7 mouse cellular contexts compared by ENCODE assay signal in genomic region chr5:136102099-136102820, GRCm38 (mm10). TPM values are rescaled to one million over a fixed set of nuclear protein-coding genes. Genes with fewer than 3 reads are reported as not detected.
DNase-seq lines count a peak whose midpoint lies in the region; ATAC-seq and TF ChIP-seq lines count a peak whose summit lies in the region.

No protein-coding gene starts in this region.

- ATAC-seq in limb, embryonic 14.5 days (ENCODE audit: low FRiP score, low read depth) = peak; percentile 83
- peak; percentile 93 for ATAC-seq in midbrain, embryonic 16.5 days

- DNase-seq in adrenal gland, postnatal 14 days = peak; percentile 83
- peak; percentile 93 for DNase-seq in embryo, embryonic 10 days (ENCODE audit: low spot score)
- DNase-seq in gastrocnemius, postnatal 25 days = peak; percentile 44
- peak; percentile 72 for DNase-seq in kidney, adult 2 months
- peak; percentile 82 for DNase-seq in limb, embryonic 14.5 days (ENCODE audit: low spot score)
- DNase-seq in spleen, postnatal 10 days (ENCODE audit: low spot score in 2 of 2) = peak; percentile 40 to 76

- H3K9me3 ChIP-seq in limb, embryonic 14.5 days (ENCODE audit: control insufficient read depth, low read length) = no peaks in the 10 kb centered on the region
- H3K9me3 ChIP-seq in midbrain, embryonic 16.5 days (replicated peaks; ENCODE audit: control insufficient read depth, low read length, poor library complexity, severe bottlenecking) = no peaks in the 10 kb centered on the region

- peak overlapping the region; percentile 23; the same call in 1 of the 2 replicates for H3K4me3 ChIP-seq in kidney, adult 2 months (ENCODE audit: insufficient read depth, low read depth, low read length)
- H3K4me3 ChIP-seq in limb, embryonic 14.5 days (replicated peaks; ENCODE audit: low read length) = peak overlapping the region; percentile 21
- H3K4me3 ChIP-seq in midbrain, embryonic 16.5 days (ENCODE audit: low read depth, low read length) = peak overlapping the region; percentile 46

- H3K9ac ChIP-seq in limb, embryonic 14.5 days (ENCODE audit: low read depth, low read length, severe bottlenecking) = peak overlapping the region; percentile 38
- H3K9ac ChIP-seq in midbrain, embryonic 16.5 days (ENCODE audit: low read depth, low read length) = peak overlapping the region; percentile 69

- 0 out of 2 replicates have a peak, but pooled peaks cover 2% of the 10 kb centered on the region for H3K4me1 ChIP-seq in kidney, adult 2 months (ENCODE audit: control insufficient read depth, insufficient read depth, low read length)
- H3K4me1 ChIP-seq in limb, embryonic 14.5 days (ENCODE audit: control insufficient read depth, insufficient read depth, low read length) = no peaks in the 10 kb centered on the region
- 0 out of 2 replicates have a peak, but pooled peaks cover 3% of the 10 kb centered on the region for H3K4me1 ChIP-seq in midbrain, embryonic 16.5 days (ENCODE audit: control insufficient read depth, insufficient read depth, low read length)

- WGBS in kidney, adult 2 months = 15% methylated on average over 41 of the region's 41 CpGs
- 8% methylated on average over 39 of the region's 41 CpGs for WGBS in limb, embryonic 14.5 days
- WGBS in midbrain, embryonic 16.5 days = 6% methylated on average over 41 of the region's 41 CpGs

- H3K27ac ChIP-seq in kidney, adult 2 months (ENCODE audit: insufficient read depth, low read depth, low read length) = no peak overlapping the region
- H3K27ac ChIP-seq in limb, embryonic 14.5 days (replicated peaks; ENCODE audit: low read depth, low read length) = no peak overlapping the region
- peak overlapping the region; percentile 53 for H3K27ac ChIP-seq in midbrain, embryonic 16.5 days (ENCODE audit: low read length)

- peak; percentile 93 for TF ChIP-seq CTCF in kidney, adult 2 months (conservative IDR thresholded peaks at IDR 0.05; ENCODE audit: insufficient read depth, insufficient read length, low read depth, low read length)

- no peaks in the 10 kb centered on the region for H3K36me3 ChIP-seq in kidney, adult 2 months (ENCODE audit: control insufficient read depth, insufficient read depth, low read length)
- H3K36me3 ChIP-seq in limb, embryonic 14.5 days (ENCODE audit: control insufficient read depth, insufficient read depth, low read length) = peaks cover 5% of the 10 kb centered on the region; the same call in 1 of the 2 replicates
- peaks cover 3% of the 10 kb centered on the region; the same call in 1 of the 2 replicates for H3K36me3 ChIP-seq in midbrain, embryonic 16.5 days (ENCODE audit: control insufficient read depth, insufficient read depth, low read length)

- no peaks in the 10 kb centered on the region for H3K27me3 ChIP-seq in kidney, adult 2 months (replicated peaks; ENCODE audit: control insufficient read depth, insufficient read depth, low read length)
- 0 out of 2 replicates have a peak, but pooled peaks cover 3% of the 10 kb centered on the region for H3K27me3 ChIP-seq in limb, embryonic 14.5 days (ENCODE audit: control insufficient read depth, insufficient read depth, low read length)
- H3K27me3 ChIP-seq in midbrain, embryonic 16.5 days (ENCODE audit: control insufficient read depth, insufficient read depth, low read depth, low read length) = no peaks in the 10 kb centered on the region

- peak overlapping the region; percentile 53 for H3K4me2 ChIP-seq in limb, embryonic 14.5 days (replicated peaks; ENCODE audit: low read depth, low read length, severe bottlenecking)
- peak overlapping the region; percentile 78 for H3K4me2 ChIP-seq in midbrain, embryonic 16.5 days (ENCODE audit: low read length)

- TF ChIP-seq POLR2A in kidney, adult 2 months (IDR thresholded peaks at IDR 0.05; ENCODE audit: low read depth, low read length) = no peak
- TF ChIP-seq POLR2A in limb, embryonic 14.5 days (IDR thresholded peaks at IDR 0.05; ENCODE audit: borderline replicate concordance, extremely low read depth, insufficient read depth, insufficient read length) = no peak

RNA-seq across cellular contexts. Expression of gene Polr2j, which starts 14.2 kb away (rescaled TPM):
- 82.7 and 86.4 TPM in 2 replicates for total RNA-seq in adrenal gland, postnatal 14 days (2021)
- total RNA-seq in gastrocnemius, postnatal 25 days (2021) = 10 to 100 TPM; 55.1 to 58.7 TPM
- polyA plus RNA-seq in kidney, adult 2 months (2012; rRNA removed) = 88.9 and 103 TPM in 2 replicates
- 148 and 156 TPM in 2 replicates for polyA plus RNA-seq in limb, embryonic 14.5 days (2012; rRNA removed)
- polyA plus RNA-seq in limb, embryonic 14.5 days (2014; fragmentation: Nextera tagmentation; extraction: Ambion mirVana) = 245 and 251 TPM in 2 replicates
- polyA plus RNA-seq in midbrain, embryonic 16.5 days (2015; fragmentation: Nextera tagmentation; extraction: Ambion mirVana) = 190 and 194 TPM in 2 replicates

RNA-seq across cellular contexts. Expression of gene Rasa4, which starts 18.5 kb away (rescaled TPM):
- total RNA-seq in adrenal gland, postnatal 14 days (2021) = 9.1 and 13.8 TPM in 2 replicates
- total RNA-seq in gastrocnemius, postnatal 25 days (2021) = 10 to 100 TPM; 23.6 to 26.4 TPM
- 7.6 and 9.1 TPM in 2 replicates for polyA plus RNA-seq in kidney, adult 2 months (2012; rRNA removed)
- 29.4 and 35.0 TPM in 2 replicates for polyA plus RNA-seq in limb, embryonic 14.5 days (2012; rRNA removed)
- 14.1 and 17.1 TPM in 2 replicates for polyA plus RNA-seq in limb, embryonic 14.5 days (2014; fragmentation: Nextera tagmentation; extraction: Ambion mirVana)
- polyA plus RNA-seq in midbrain, embryonic 16.5 days (2015; fragmentation: Nextera tagmentation; extraction: Ambion mirVana) = 22.0 and 29.1 TPM in 2 replicates

RNA-seq across cellular contexts. Expression of gene Lrwd1, which starts 33.6 kb away (rescaled TPM):
- total RNA-seq in adrenal gland, postnatal 14 days (2021) = 11.2 and 15.5 TPM in 2 replicates
- total RNA-seq in gastrocnemius, postnatal 25 days (2021) = 1 to 10 TPM; 3.2 to 3.8 TPM
- polyA plus RNA-seq in kidney, adult 2 months (2012; rRNA removed) = 18.4 and 19.9 TPM in 2 replicates
- 59.4 and 71.7 TPM in 2 replicates for polyA plus RNA-seq in limb, embryonic 14.5 days (2012; rRNA removed)
- polyA plus RNA-seq in limb, embryonic 14.5 days (2014; fragmentation: Nextera tagmentation; extraction: Ambion mirVana) = 31.1 and 33.6 TPM in 2 replicates
- 27.1 and 28.1 TPM in 2 replicates for polyA plus RNA-seq in midbrain, embryonic 16.5 days (2015; fragmentation: Nextera tagmentation; extraction: Ambion mirVana)

RNA-seq across cellular contexts. Expression of gene Alkbh4, which starts 33.7 kb away (rescaled TPM):
- 7.2 and 9.8 TPM in 2 replicates for total RNA-seq in adrenal gland, postnatal 14 days (2021)
- 1 to 10 TPM; 3.9 to 4.4 TPM for total RNA-seq in gastrocnemius, postnatal 25 days (2021)
- polyA plus RNA-seq in kidney, adult 2 months (2012; rRNA removed) = 11.1 and 11.8 TPM in 2 replicates
- polyA plus RNA-seq in limb, embryonic 14.5 days (2012; rRNA removed) = 20.0 and 28.9 TPM in 2 replicates
- 15.0 and 16.1 TPM in 2 replicates for polyA plus RNA-seq in limb, embryonic 14.5 days (2014; fragmentation: Nextera tagmentation; extraction: Ambion mirVana)
- 20.4 and 20.5 TPM in 2 replicates for polyA plus RNA-seq in midbrain, embryonic 16.5 days (2015; fragmentation: Nextera tagmentation; extraction: Ambion mirVana)

RNA-seq across cellular contexts. Expression of gene Upk3bl, which starts 48.0 kb away (rescaled TPM):
- not detected in 2 replicates for total RNA-seq in adrenal gland, postnatal 14 days (2021)
- total RNA-seq in gastrocnemius, postnatal 25 days (2021) = not detected
- polyA plus RNA-seq in kidney, adult 2 months (2012; rRNA removed) = 0.52 and 0.96 TPM in 2 replicates
- 3.0 and 7.5 TPM in 2 replicates for polyA plus RNA-seq in limb, embryonic 14.5 days (2012; rRNA removed)
- polyA plus RNA-seq in limb, embryonic 14.5 days (2014; fragmentation: Nextera tagmentation; extraction: Ambion mirVana) = 11.5 and 14.1 TPM in 2 replicates
- 0.19 TPM in 1 of 2 replicates, not detected in the other for polyA plus RNA-seq in midbrain, embryonic 16.5 days (2015; fragmentation: Nextera tagmentation; extraction: Ambion mirVana)
